Mouse (Mus musculus) MEL (cell line): ENCODE results near the gene Tmem132d. TPM values are rescaled to one million over a fixed set of nuclear protein-coding genes. Genes with fewer than 3 reads are reported as not detected.

ENCODE experiments used
- DNase-seq: peaks from one replicate; pipeline ENCODE4 v3.0.0; 2011; ENCODE audit warnings: low read depth, low spot score
- H3K27ac ChIP-seq: 2 replicates; pipeline ENCODE4 v1.5.1; 2012; ENCODE audit warnings: low read depth, mild to moderate bottlenecking, control low read depth, low read length, moderate library complexity; ENCODE audit not compliant: control insufficient read depth
- H3K27me3 ChIP-seq, 2 experiments: fragments of 150-350 bp in 1 of 2; sonication (generic) in 1 of 2; 2 replicates each; pipeline ENCODE4 v1.6.1; 2012; ENCODE audit warnings: low read length in 2 of 2, mild to moderate bottlenecking in 2 of 2, improper control_type of control experiment in 1 of 2, moderate library complexity in 1 of 2; ENCODE audit not compliant: insufficient read depth in 2 of 2, control insufficient read depth in 1 of 2
- H3K36me3 ChIP-seq, 2 experiments: 2 replicates each; pipeline ENCODE4 v1.6.1; 2012 to 2014; ENCODE audit warnings: low read length in 2 of 2, improper control_type of control experiment in 1 of 2, inconsistent platforms in 1 of 2, mild to moderate bottlenecking in 1 of 2; ENCODE audit not compliant: insufficient read depth in 2 of 2, control insufficient read depth in 1 of 2
- H3K4me1 ChIP-seq, 2 experiments: fragments of 150-350 bp in 1 of 2; sonication (generic) in 1 of 2; 2 replicates each; pipeline ENCODE4 v1.6.1; 2012; ENCODE audit warnings: low read length in 2 of 2, improper control_type of control experiment in 1 of 2, mild to moderate bottlenecking in 1 of 2; ENCODE audit not compliant: insufficient read depth in 2 of 2, control insufficient read depth in 1 of 2
- H3K4me3 ChIP-seq, 2 experiments: fragments of 150-350 bp in 1 of 2; sonication (generic) in 1 of 2; 2 replicates each; pipeline ENCODE4 v1.5.1; 2012; ENCODE audit warnings: low read depth in 2 of 2, low read length in 2 of 2, mild to moderate bottlenecking in 2 of 2, moderate library complexity in 2 of 2, control low read depth in 1 of 2, improper control_type of control experiment in 1 of 2; ENCODE audit not compliant: control insufficient read depth in 1 of 2, insufficient read depth in 1 of 2
- H3K79me2 ChIP-seq: 2 replicates; pipeline ENCODE4 v1.6.1; 2012; ENCODE audit warnings: mild to moderate bottlenecking, low read length, moderate library complexity; ENCODE audit not compliant: control insufficient read depth, poor library complexity, insufficient read depth
- H3K9ac ChIP-seq: 2 replicates; pipeline ENCODE4 v1.6.1; 2012; ENCODE audit warnings: low read depth, mild to moderate bottlenecking, control low read depth, low read length, moderate library complexity; ENCODE audit not compliant: control insufficient read depth, poor library complexity, severe bottlenecking
- H3K9me3 ChIP-seq: fragments of 150-350 bp; sonication (generic); replicated peaks from 2 replicates; pipeline ENCODE4 v1.6.1; 2012; ENCODE audit warnings: mild to moderate bottlenecking, low read length, improper control_type of control experiment, moderate library complexity; ENCODE audit not compliant: insufficient read depth
- BHLHE40 ChIP-seq: IDR thresholded peaks from 2 replicates; pipeline ENCODE4 v1.6.1; 2012; ENCODE audit warnings: low read depth, mild to moderate bottlenecking, inconsistent platforms, low read length, improper control_type of control experiment, borderline replicate concordance
- CHD1 ChIP-seq: IDR thresholded peaks from 2 replicates; pipeline ENCODE4 v1.6.1; 2012; ENCODE audit warnings: low read depth, mild to moderate bottlenecking, inconsistent platforms, low read length, improper control_type of control experiment
- CHD2 ChIP-seq: IDR thresholded peaks from 2 replicates; pipeline ENCODE4 v1.6.1; 2011; ENCODE audit warnings: low read length, improper control_type of control experiment
- ELF1 ChIP-seq: IDR thresholded peaks from 2 replicates; pipeline ENCODE4 v1.6.1; 2014; ENCODE audit warnings: low read depth, mild to moderate bottlenecking, inconsistent platforms, low read length, improper control_type of control experiment, moderate library complexity
- EP300 ChIP-seq, 2 experiments: IDR thresholded peaks; 2 replicates each; pipeline ENCODE4 v1.6.1; 2011; ENCODE audit warnings: improper control_type of control experiment in 2 of 2, low read length in 2 of 2, low read depth in 1 of 2, mild to moderate bottlenecking in 1 of 2
- ETS1 ChIP-seq: IDR thresholded peaks from 2 replicates; pipeline ENCODE4 v1.6.1; 2012; ENCODE audit warnings: low read depth, mild to moderate bottlenecking, inconsistent platforms, low read length, improper control_type of control experiment, moderate library complexity
- GABPA ChIP-seq: IDR thresholded peaks from 2 replicates; pipeline ENCODE4 v1.6.1; 2012; ENCODE audit warnings: low read depth, mild to moderate bottlenecking, inconsistent platforms, low read length, improper control_type of control experiment, moderate library complexity
- JUND ChIP-seq: IDR thresholded peaks from 2 replicates; pipeline ENCODE4 v1.6.1; 2011; ENCODE audit warnings: low read depth, mild to moderate bottlenecking, improper control_type of control experiment, low read length
- KAT2A ChIP-seq: conservative IDR thresholded peaks from 2 replicates; pipeline ENCODE4 v1.6.1; 2012; ENCODE audit warnings: low read depth, low read length, improper control_type of control experiment, inconsistent platforms
- MAX ChIP-seq: IDR thresholded peaks from 2 replicates; pipeline ENCODE4 v1.6.1; 2011; ENCODE audit warnings: low read length, improper control_type of control experiment
- MAZ ChIP-seq: IDR thresholded peaks from 2 replicates; pipeline ENCODE4 v1.6.1; 2012; ENCODE audit warnings: low read depth, mild to moderate bottlenecking, inconsistent platforms, low read length, improper control_type of control experiment
- MEF2A ChIP-seq: IDR thresholded peaks from 2 replicates; pipeline ENCODE4 v1.6.1; 2014; ENCODE audit warnings: low read depth, mild to moderate bottlenecking, inconsistent platforms, low read length, improper control_type of control experiment; ENCODE audit not compliant: poor library complexity, insufficient replicate concordance, severe bottlenecking; ENCODE audit errors: extremely low read depth
- NELFE ChIP-seq: IDR thresholded peaks from 2 replicates; pipeline ENCODE4 v1.6.1; 2011; ENCODE audit warnings: low read depth, low read length, improper control_type of control experiment
- NRF1 ChIP-seq: IDR thresholded peaks from 2 replicates; pipeline ENCODE4 v1.6.1; 2014; ENCODE audit warnings: low read depth, mild to moderate bottlenecking, inconsistent platforms, low read length, improper control_type of control experiment, moderate library complexity; ENCODE audit not compliant: poor library complexity, insufficient read depth, severe bottlenecking
- POLR2AphosphoS2 ChIP-seq: IDR thresholded peaks from 2 replicates; pipeline ENCODE4 v1.6.1; 2011; ENCODE audit warnings: low read length, improper control_type of control experiment
- POLR2AphosphoS5 ChIP-seq: IDR thresholded peaks from 2 replicates; pipeline ENCODE4 v1.6.1; 2012; ENCODE audit warnings: low read depth, borderline replicate concordance, mild to moderate bottlenecking, inconsistent platforms, low read length, moderate library complexity, mixed read lengths
- RCOR1 ChIP-seq: IDR thresholded peaks from 2 replicates; pipeline ENCODE4 v1.6.1; 2012; ENCODE audit warnings: low read depth, mild to moderate bottlenecking, inconsistent platforms, low read length, improper control_type of control experiment
- SMC3 ChIP-seq: IDR thresholded peaks from 2 replicates; pipeline ENCODE4 v1.6.1; 2011; ENCODE audit warnings: low read depth, low read length, improper control_type of control experiment
- TCF12 ChIP-seq: IDR thresholded peaks from 2 replicates; pipeline ENCODE4 v1.6.1; 2014; ENCODE audit warnings: low read depth, mild to moderate bottlenecking, inconsistent platforms, low read length, improper control_type of control experiment, moderate library complexity
- USF2 ChIP-seq, 2 experiments: IDR thresholded peaks; 2 replicates each; pipeline ENCODE4 v1.6.1; 2011 to 2012; ENCODE audit warnings: improper control_type of control experiment in 2 of 2, low read length in 2 of 2, borderline replicate concordance in 1 of 2, inconsistent platforms in 1 of 2, low read depth in 1 of 2, mild to moderate bottlenecking in 1 of 2; ENCODE audit not compliant: insufficient read depth in 1 of 2
- ZKSCAN1 ChIP-seq: IDR thresholded peaks from 2 replicates; pipeline ENCODE4 v1.6.1; 2012; ENCODE audit warnings: low read depth, mild to moderate bottlenecking, inconsistent platforms, low read length, improper control_type of control experiment, moderate library complexity
- ZMIZ1 ChIP-seq: IDR thresholded peaks from 2 replicates; pipeline ENCODE4 v1.6.1; 2012; ENCODE audit warnings: low read depth, mild to moderate bottlenecking, inconsistent platforms, low read length, improper control_type of control experiment, moderate library complexity
- ZNF384 ChIP-seq: IDR thresholded peaks from 2 replicates; pipeline ENCODE4 v1.6.1; 2012; ENCODE audit warnings: low read depth, mild to moderate bottlenecking, inconsistent platforms, low read length, improper control_type of control experiment
- polyA plus RNA-seq, 2 experiments: library from polyadenylated mRNA; stranded (reverse) in 1 of 2; unstranded in 1 of 2; fragments of >175 nt in 1 of 2; fragments of >200 nt in 1 of 2; gene quantifications; 2 replicates each; pipeline versions ENCODE4 v1.2.1 to v1.2.4; 2012; ENCODE audit warnings: low replicate concordance in 2 of 2, low read depth in 1 of 2; ENCODE audit not compliant: insufficient read length in 2 of 2, insufficient read depth in 1 of 2, missing spikeins in 1 of 2
- total RNA-seq: library from RNA; depleted of rRNA; stranded (reverse); fragments of 300-350 nt; gene quantifications from 2 replicates; pipeline ENCODE4 v1.2.3, GENCODE M21; 2012

The Tmem132d gene
- total and polyA plus RNA-seq, 3 experiments, result not detected

- H3K27me3 ChIP-seq, result no peaks in the 10 kb centered on the region
- H3K9ac ChIP-seq, result no peak overlapping the region
- no peaks in the 10 kb centered on the region for H3K79me2 ChIP-seq
- H3K4me1 ChIP-seq, result no peaks in the 10 kb centered on the region
- H3K4me3 ChIP-seq, result no peak overlapping the region
- no peaks in the 10 kb centered on the region for H3K36me3 ChIP-seq
- H3K27ac ChIP-seq, result no peak overlapping the region
- no peaks in the 10 kb centered on the region for H3K9me3 ChIP-seq
- TF ChIP-seq RCOR1, result no peak
- no peak for TF ChIP-seq TCF12
- TF ChIP-seq BHLHE40, result no peak
- TF ChIP-seq SMC3, result no peak
- TF ChIP-seq GABPA, result no peak
- no peak for TF ChIP-seq MAX
- no peak for TF ChIP-seq NELFE
- TF ChIP-seq ZNF384, result no peak
- DNase-seq, result no peak
Observed at GRCm38 (mm10) chr5:128194106-128194505, 238.8 kb downstream of the Tmem132d start.

GRCm38 (mm10) chr5:128192485-128193055 is 240.3 kb downstream of the Tmem132d start:
- DNase-seq, result no peak
- H3K27me3 ChIP-seq, result no peaks in the 10 kb centered on the region
- no peak overlapping the region for H3K4me3 ChIP-seq
- H3K36me3 ChIP-seq, result no peaks in the 10 kb centered on the region
- no peaks in the 10 kb centered on the region for H3K9me3 ChIP-seq
- no peaks in the 10 kb centered on the region for H3K79me2 ChIP-seq
- TF ChIP-seq MAX, result no peak
- no peak for TF ChIP-seq ZKSCAN1
- TF ChIP-seq EP300 (IDR thresholded peaks at IDR 0.05; ENCODE audit: low read depth in 1 of 2, low read length in 2 of 2), result no peak
- TF ChIP-seq ETS1, result no peak
- no peak for TF ChIP-seq SMC3
- no peak for TF ChIP-seq MAZ
- no peak for TF ChIP-seq CHD2
- TF ChIP-seq ZNF384, result no peak
- TF ChIP-seq POLR2AphosphoS2, result no peak
- TF ChIP-seq POLR2AphosphoS5, result no peak
- TF ChIP-seq MEF2A, result no peak
- TF ChIP-seq JUND, result no peak
- no peak for TF ChIP-seq ELF1
- TF ChIP-seq CHD1, result no peak
- no peak for TF ChIP-seq KAT2A
- no peak for TF ChIP-seq NELFE
- TF ChIP-seq NRF1, result no peak
- TF ChIP-seq ZMIZ1, result no peak
- TF ChIP-seq USF2 (IDR thresholded peaks at IDR 0.05; ENCODE audit: borderline replicate concordance in 1 of 2, insufficient read depth in 1 of 2, low read depth in 1 of 2, low read length in 2 of 2), result no peak
- no peaks in the 10 kb centered on the region for H3K4me1 ChIP-seq
- H3K27ac ChIP-seq, result no peak overlapping the region
- no peak overlapping the region for H3K9ac ChIP-seq
